Mouse (Mus musculus) erythroblast, embryonic 14.5 days (primary cell): ENCODE measurements around the gene Shroom3. TPM values are rescaled to one million over a fixed set of nuclear protein-coding genes. Genes with fewer than 3 reads are reported as not detected.

Source experiments
- H3K27me3 ChIP-seq: 2 replicates; pipeline ENCODE4 v1.6.1; 2012; ENCODE audit warnings: inconsistent platforms; ENCODE audit not compliant: control insufficient read depth
- H3K36me3 ChIP-seq: 2 replicates; pipeline ENCODE4 v1.6.1; 2012; ENCODE audit warnings: mild to moderate bottlenecking, inconsistent platforms; ENCODE audit not compliant: control insufficient read depth
- H3K4me1 ChIP-seq: 2 replicates; pipeline ENCODE4 v1.6.1; 2012; ENCODE audit warnings: inconsistent platforms; ENCODE audit not compliant: control insufficient read depth
- H3K4me3 ChIP-seq: replicated peaks from 2 replicates; pipeline ENCODE3; 2012; ENCODE audit warnings: moderate library complexity, mild to moderate bottlenecking, inconsistent platforms
- H3K9me3 ChIP-seq: 2 replicates; pipeline ENCODE4 v1.6.1; 2012; ENCODE audit warnings: low read length, inconsistent platforms, mixed read lengths; ENCODE audit not compliant: control insufficient read depth
- GATA1 ChIP-seq: IDR thresholded peaks from 2 replicates; pipeline ENCODE4 v1.6.1; 2012; ENCODE audit warnings: low read length, inconsistent platforms, mixed read lengths
- TAL1 ChIP-seq: IDR thresholded peaks from 3 replicates; pipeline ENCODE4 v1.6.1; 2012; ENCODE audit warnings: low read length, inconsistent platforms, mixed read lengths
- polyA plus RNA-seq: library from polyadenylated mRNA; stranded (reverse); fragments of >175 nt; gene quantifications from 2 replicates; pipeline ENCODE4 v1.2.3, GENCODE M21; 2012

The Shroom3 gene
- polyA plus RNA-seq, 1 experiment: 0.04 TPM

DNA sequence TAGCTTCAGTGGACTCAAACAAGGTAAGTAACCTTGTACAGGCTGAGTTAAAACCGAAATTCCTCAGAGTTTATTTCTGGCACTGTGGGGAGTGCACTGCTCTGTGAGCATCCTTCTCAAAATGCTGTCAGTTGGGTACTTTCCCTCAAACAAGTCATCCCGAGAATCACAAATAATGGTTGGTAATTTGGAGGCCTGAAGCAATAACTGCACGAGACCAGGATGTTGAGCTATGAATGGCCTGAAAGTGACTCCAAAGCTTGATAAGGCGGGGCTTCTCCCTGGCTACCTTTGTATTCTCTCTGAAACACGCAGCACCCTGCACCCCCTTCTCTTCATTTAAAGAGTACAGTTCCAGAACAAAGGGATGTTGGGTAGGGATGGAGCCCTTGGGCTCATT is 261.6 kb downstream of the Shroom3 start:
- no peak overlapping the region for H3K4me3 ChIP-seq
- peaks cover 32% of the 10 kb centered on the region for H3K9me3 ChIP-seq
- H3K4me1 ChIP-seq: 0 out of 2 replicates have a peak, but pooled peaks cover 1% of the 10 kb centered on the region
- H3K27me3 ChIP-seq: no peaks in the 10 kb centered on the region; the same call in 1 of the 2 replicates
- H3K36me3 ChIP-seq: peaks cover 9% of the 10 kb centered on the region
- TF ChIP-seq TAL1 (no peak), GATA1 (no peak)

DNA sequence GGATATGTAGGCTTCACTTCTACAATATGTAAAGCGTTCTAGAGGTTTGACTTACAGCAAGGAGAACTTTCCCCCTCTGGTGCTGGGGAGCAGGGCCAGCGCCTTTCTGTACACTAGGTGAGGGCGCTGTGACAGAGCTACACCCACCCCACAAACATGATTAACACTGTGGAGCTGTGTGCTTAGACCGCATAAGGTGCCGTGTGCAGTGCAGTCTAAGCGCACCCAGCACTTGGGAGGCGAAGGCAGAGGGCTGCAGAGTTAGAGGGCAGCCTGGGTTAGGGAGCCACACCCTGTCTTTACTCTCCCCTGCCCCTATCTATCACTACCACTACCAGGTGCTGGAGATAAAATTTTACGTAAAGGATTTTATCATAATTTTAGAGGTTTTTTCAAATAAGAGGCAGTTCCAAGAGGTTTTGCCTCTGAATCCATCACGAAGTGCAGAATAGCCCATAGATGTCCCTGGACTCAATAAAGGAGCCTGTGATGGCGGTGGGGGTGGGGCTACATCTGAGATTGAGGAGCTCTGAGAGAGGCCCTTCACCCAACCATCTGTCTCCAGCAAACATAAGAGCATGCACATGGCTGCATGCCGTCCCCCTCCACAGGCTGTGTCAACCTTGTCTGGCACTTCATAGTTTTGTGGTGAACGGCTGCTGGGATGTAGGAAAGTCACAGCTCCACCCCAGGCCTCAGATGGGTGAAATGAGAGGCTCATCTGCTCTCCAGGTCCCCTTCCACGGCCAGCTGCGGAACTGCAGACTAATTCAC is 265.9 kb downstream of the Shroom3 start:
- Histone ChIP-seq H3K27me3 (no peaks in the 10 kb centered on the region), H3K9me3 (no peaks in the 10 kb centered on the region), H3K36me3 (no peaks in the 10 kb centered on the region), H3K4me1 (0 out of 2 replicates have a peak, but pooled peaks cover 1% of the 10 kb centered on the region), H3K4me3 (no peak overlapping the region)
- no peak for TF ChIP-seq TAL1
- TF ChIP-seq GATA1: no peak

DNA sequence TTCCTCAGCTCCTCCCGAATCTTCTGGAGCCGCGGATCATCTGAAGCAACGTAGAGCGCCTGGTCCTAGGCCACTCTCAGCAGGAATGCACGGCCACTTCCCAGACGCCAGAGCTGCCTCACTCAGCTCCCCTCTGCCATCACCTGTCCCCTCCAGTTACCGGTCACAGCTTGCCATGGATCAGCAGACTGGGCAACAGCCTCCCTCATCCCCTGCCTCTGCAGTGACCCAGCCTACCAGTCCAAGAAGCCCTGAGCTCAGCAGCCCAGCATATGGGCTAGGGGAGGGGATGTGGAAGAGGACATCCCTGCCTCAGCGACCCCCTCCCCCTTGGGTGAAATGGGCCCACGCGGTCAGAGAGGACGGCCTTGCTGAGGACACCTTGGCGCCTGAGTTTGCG is 267.3 kb downstream of the Shroom3 start:
- TF ChIP-seq TAL1 (no peak), GATA1 (no peak)
- H3K9me3 ChIP-seq: no peaks in the 10 kb centered on the region
- no peak overlapping the region for H3K4me3 ChIP-seq
- H3K27me3 ChIP-seq: no peaks in the 10 kb centered on the region
- no peaks in the 10 kb centered on the region; the same call in 1 of the 2 replicates for H3K36me3 ChIP-seq
- 0 out of 2 replicates have a peak, but pooled peaks cover 1% of the 10 kb centered on the region for H3K4me1 ChIP-seq

DNA sequence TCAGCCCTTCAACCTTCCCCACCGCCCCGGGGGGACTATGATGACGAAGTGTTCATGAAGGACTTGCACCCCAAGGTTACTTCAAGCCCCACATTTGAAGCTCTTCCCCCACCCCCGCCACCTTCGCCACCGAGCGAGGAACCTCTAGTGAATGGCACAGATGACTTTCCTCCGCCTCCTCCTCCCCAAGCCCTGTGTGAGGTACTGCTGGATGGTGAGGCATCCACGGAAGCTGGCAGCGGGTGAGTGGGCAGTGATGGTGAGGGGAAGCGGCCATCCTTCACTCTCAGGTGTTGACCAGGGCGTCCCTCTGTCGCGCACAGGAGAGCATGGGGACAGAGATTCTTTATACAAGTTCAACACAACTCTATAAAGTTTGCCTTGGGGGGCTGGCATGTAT is 267.8 kb downstream of the Shroom3 start:
- Histone ChIP-seq H3K4me3 (no peak overlapping the region), H3K36me3 (no peaks in the 10 kb centered on the region; the same call in 1 of the 2 replicates), H3K9me3 (no peaks in the 10 kb centered on the region), H3K4me1 (0 out of 2 replicates have a peak, but pooled peaks cover 1% of the 10 kb centered on the region), H3K27me3 (no peaks in the 10 kb centered on the region)
- TF ChIP-seq GATA1 (no peak), TAL1 (no peak)

DNA sequence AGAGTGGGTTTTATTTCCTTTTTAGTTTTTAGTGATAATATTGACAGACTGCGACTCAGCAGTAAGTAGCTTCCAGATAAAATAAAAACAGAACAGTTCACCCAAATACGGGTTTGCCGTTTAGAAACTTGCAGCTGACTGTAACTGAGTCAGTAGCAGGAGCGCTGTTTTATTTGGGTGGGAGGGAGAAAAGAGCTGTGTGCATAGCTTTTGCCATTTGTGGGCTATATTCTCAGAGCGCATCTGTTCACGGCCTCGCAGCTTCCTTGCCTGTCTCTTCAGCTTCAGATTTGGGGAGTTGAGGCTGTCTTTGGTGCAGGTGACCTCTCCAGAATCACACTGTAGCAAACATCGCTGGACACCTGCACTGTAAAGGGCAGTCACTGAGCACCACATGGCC is 270.6 kb downstream of the Shroom3 start:
- 0 out of 2 replicates have a peak, but pooled peaks cover 1% of the 10 kb centered on the region for H3K4me1 ChIP-seq
- H3K36me3 ChIP-seq: no peaks in the 10 kb centered on the region; the same call in 1 of the 2 replicates
- TF ChIP-seq TAL1: no peak
- no peak for TF ChIP-seq GATA1
- no peaks in the 10 kb centered on the region for H3K27me3 ChIP-seq
- H3K4me3 ChIP-seq: no peak overlapping the region
- H3K9me3 ChIP-seq: no peaks in the 10 kb centered on the region

DNA sequence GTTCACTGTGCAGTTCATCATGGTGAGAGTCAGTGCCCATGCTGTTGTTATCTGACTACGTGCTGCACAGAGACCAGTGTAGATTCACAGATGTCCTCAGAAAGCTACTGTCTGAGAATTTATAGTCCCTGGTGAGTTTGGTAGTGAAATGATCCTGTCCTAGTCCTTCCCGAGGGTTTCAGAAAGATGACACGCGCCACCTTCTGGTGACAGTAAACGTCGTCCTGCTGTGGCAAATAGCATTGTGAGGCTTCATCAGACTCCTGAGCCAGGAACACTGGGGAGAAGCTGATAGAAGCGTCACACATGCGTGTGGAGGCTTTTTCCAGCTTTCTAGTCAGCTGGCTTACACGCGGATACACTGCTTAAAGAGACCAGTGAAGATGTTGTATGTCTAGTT is 271.1 kb downstream of the Shroom3 start:
- no peak overlapping the region for H3K4me3 ChIP-seq
- no peaks in the 10 kb centered on the region for H3K27me3 ChIP-seq
- no peaks in the 10 kb centered on the region for H3K4me1 ChIP-seq
- no peak for TF ChIP-seq GATA1
- TF ChIP-seq TAL1: no peak
- no peaks in the 10 kb centered on the region; the same call in 1 of the 2 replicates for H3K36me3 ChIP-seq
- H3K9me3 ChIP-seq: no peaks in the 10 kb centered on the region

DNA sequence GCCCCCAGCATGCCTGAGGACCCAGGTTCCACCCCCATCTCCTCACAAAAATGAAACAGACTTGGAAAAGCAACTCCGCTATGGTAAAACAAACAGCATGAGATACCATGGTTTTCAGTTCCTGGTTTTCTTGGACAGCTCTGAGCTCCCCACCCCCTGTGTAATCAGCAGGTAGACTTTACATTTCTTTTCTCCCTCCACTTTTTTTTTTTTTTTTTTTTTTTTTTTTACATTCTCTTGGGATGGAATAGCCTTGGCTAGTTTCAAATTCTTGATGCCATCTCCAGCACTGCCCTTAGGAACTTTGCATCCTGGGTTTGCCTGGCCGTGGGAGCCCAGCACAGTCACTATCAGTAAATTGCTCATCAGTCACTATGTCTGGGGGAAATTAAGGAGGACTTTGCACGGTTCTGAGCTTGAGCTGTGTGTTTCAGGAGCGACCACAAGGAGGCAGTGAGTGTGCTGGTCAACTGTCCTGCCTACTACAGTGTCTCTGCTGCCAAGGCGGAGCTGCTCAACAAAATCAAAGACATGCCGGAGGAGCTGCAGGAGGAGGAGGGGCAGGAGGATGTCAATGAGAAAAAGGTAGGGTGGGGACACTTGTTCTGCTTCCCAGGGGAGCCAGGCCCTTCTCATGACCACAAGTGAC is 271.7 kb downstream of the Shroom3 start:
- TF ChIP-seq TAL1: no peak
- no peak for TF ChIP-seq GATA1
- Histone ChIP-seq H3K9me3 (no peaks in the 10 kb centered on the region), H3K4me3 (no peak overlapping the region), H3K36me3 (no peaks in the 10 kb centered on the region; the same call in 1 of the 2 replicates), H3K4me1 (no peaks in the 10 kb centered on the region), H3K27me3 (no peaks in the 10 kb centered on the region)

DNA sequence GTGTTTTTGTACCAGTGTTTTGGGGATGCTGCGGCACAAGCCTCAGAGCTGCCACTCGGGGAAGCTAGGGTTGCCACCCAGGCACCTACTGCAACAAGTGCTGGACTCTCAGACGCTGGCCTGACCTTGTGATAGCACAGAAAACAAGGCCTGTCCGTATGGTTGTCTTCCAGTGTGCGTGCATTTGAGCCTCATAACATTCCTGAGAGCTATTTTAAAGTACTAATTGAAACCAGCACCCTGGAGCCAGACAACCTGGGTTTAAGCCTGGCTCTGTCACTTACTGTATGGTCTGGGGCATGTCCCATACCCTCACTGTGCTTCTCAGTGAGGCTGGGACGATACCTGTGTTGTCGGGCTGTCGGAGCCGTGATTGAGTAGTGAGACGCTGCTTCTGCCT is 276.1 kb downstream of the Shroom3 start:
- Histone ChIP-seq H3K27me3 (no peaks in the 10 kb centered on the region), H3K36me3 (no peaks in the 10 kb centered on the region; the same call in 1 of the 2 replicates), H3K4me3 (no peak overlapping the region), H3K4me1 (no peaks in the 10 kb centered on the region), H3K9me3 (no peaks in the 10 kb centered on the region)
- TF ChIP-seq TAL1 (no peak), GATA1 (no peak)

DNA sequence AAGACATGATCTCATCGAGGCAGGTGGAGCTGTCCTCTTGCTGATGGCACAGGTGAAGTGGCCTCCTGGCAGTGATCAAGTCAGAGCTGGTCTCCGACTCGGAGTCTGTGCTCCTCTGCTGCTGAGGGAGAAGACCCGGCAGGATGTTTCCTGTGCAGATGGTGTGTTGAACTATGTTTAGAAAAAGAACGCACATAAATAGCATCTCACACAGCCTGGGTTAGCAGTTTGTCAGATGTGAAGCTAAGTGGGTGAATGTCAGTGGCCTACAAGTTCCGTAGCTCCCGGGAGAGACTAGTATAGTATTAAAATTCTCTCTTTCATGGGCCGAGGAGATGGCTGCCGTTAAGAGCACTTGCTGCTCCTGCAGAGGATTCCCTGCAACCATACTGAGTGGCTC is 276.5 kb downstream of the Shroom3 start:
- Histone ChIP-seq H3K4me3 (no peak overlapping the region), H3K9me3 (no peaks in the 10 kb centered on the region), H3K4me1 (no peaks in the 10 kb centered on the region), H3K36me3 (no peaks in the 10 kb centered on the region; the same call in 1 of the 2 replicates), H3K27me3 (no peaks in the 10 kb centered on the region)
- no peak for TF ChIP-seq TAL1
- no peak for TF ChIP-seq GATA1
